Mouse (Mus musculus) mature B cell (primary cell): ENCODE data around the gene Capn6.

Experiments used
- in situ Hi-C: fragments of 300-500 bp; cut with MboI; formaldehyde crosslinking; loops from 2 replicates; pipeline ENCODE4 v1.14.3; 2019

Capn6 gene

GRCm38 (mm10) chrX:143827212-143827611 lies at the start of gene Capn6:
Capn6 (minus strand) TSS chrX:143827414.
- in situ Hi-C loops, result no loop called here

GRCm38 (mm10) chrX:143867129-143867664 lies 40.0 kb upstream of the Capn6 start:
- in situ Hi-C loops, result no loop called here

GRCm38 (mm10) chrX:143851351-143851750 lies 24.1 kb upstream of the Capn6 start:
- in situ Hi-C loops, result no loop called here

GRCm38 (mm10) chrX:143849969-143850368 lies 22.8 kb upstream of the Capn6 start:
- in situ Hi-C loops, result no loop called here

GRCm38 (mm10) chrX:143846637-143847036 lies 19.4 kb upstream of the Capn6 start:
- in situ Hi-C loops, result no loop called here

GRCm38 (mm10) chrX:143826521-143826920 lies 693 bp downstream of the Capn6 start:
- in situ Hi-C loops, result no loop called here

GRCm38 (mm10) chrX:143818961-143819360 lies 8.3 kb downstream of the Capn6 start:
- in situ Hi-C loops, result no loop called here

- in situ Hi-C loops, result no loop called here
These were observed 11.3 kb downstream of the Capn6 start for GRCm38 (mm10) chrX:143815948-143816347.

GRCm38 (mm10) chrX:143762556-143762955 lies 64.7 kb downstream of the Capn6 start:
- in situ Hi-C loops, result no loop called here
